Mouse (Mus musculus): ENCODE data around the gene Mamdc2.
"Not testable (repeated sequence)": the region's sequence is repeated elsewhere in the genome, so short reads cannot be mapped to it uniquely, and the experiment has no call there.

Gene Mamdc2

GRCm38 (mm10) chr19:23447988-23448497 lies at the start of gene Mamdc2:
Gene Mamdc2, minus strand, starts transcription at chr19:23448442.
- no peak for DNase-seq (ENCODE audit: extremely low spot score, low read depth, low spot score)

DNA sequence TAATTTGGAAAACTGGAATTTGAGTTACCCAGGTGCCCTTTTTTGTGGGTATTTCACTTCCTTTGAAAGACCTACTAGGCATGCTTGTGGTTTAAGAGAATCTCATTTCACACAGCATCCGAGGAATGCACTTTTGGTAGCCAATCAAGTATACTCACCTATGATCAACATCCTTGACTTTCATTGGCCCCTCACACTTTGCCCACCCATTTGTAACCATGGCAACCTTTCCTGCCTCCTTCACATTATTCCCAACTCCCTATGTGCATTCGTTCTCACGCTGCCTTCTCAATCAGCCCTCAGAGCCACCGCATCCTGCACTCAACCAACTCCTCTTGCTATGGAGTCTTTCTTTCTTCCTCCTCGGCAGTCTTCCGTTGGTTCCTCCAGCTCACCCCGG lies 49.8 kb upstream of the Mamdc2 start:
- no peak for DNase-seq (ENCODE audit: extremely low spot score, low read depth, low spot score)

- no peak for DNase-seq (ENCODE audit: extremely low spot score, low read depth, low spot score)
These were observed 49.1 kb upstream of the Mamdc2 start for GRCm38 (mm10) chr19:23497171-23497917.

- DNase-seq (ENCODE audit: extremely low spot score, low read depth, low spot score): no peak
These were observed 48.3 kb upstream of the Mamdc2 start for GRCm38 (mm10) chr19:23496536-23496935.

- no peak for DNase-seq (ENCODE audit: extremely low spot score, low read depth, low spot score)
These were observed 44.4 kb upstream of the Mamdc2 start for GRCm38 (mm10) chr19:23492663-23493062.

- not testable (repeated sequence) for DNase-seq (ENCODE audit: extremely low spot score, low read depth, low spot score)
These were observed 42.5 kb upstream of the Mamdc2 start for GRCm38 (mm10) chr19:23490703-23491102.

- no peak for DNase-seq (ENCODE audit: extremely low spot score, low read depth, low spot score)
These were observed 41.5 kb upstream of the Mamdc2 start for GRCm38 (mm10) chr19:23489780-23490179.

GRCm38 (mm10) chr19:23487421-23487820 lies 39.2 kb upstream of the Mamdc2 start:
- DNase-seq (ENCODE audit: extremely low spot score, low read depth, low spot score): no peak

GRCm38 (mm10) chr19:23486631-23487270 lies 38.5 kb upstream of the Mamdc2 start:
- DNase-seq (ENCODE audit: extremely low spot score, low read depth, low spot score): no peak

DNA sequence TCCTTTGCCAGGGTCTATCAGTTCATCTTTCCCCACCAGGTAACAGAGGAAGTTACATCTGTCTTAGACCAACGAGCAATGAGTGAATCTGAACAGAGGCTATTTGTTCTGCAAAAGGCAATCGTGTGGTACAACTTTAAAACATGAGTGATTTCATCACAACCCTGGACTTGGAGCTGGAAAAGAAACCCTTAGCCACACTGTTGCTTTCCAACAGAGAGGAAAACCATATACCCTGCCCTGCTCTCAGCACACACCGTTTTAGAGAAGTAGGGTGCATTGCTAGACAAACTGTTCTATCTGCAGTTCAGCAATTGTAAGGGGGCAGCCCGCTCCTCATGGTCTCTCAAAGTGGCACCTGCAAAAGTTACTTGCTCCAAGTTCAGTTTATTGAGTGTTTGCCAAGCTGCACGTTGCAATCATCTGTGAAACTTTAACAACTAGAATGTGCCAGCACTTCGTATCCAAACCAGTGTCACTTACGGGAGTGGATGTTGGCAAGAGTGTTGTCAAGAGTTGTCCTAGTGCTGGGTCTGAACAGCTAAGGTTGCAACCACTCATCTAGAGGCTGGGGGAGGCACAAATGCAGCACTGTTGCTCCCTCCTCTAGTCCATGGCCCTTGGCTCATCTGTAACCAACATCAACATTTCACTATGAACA lies 37.8 kb upstream of the Mamdc2 start:
- no peak for DNase-seq (ENCODE audit: extremely low spot score, low read depth, low spot score)

GRCm38 (mm10) chr19:23482571-23482970 lies 34.3 kb upstream of the Mamdc2 start:
- DNase-seq (ENCODE audit: extremely low spot score, low read depth, low spot score): not testable (repeated sequence)

GRCm38 (mm10) chr19:23479597-23479967 lies 31.3 kb upstream of the Mamdc2 start:
- DNase-seq (ENCODE audit: extremely low spot score, low read depth, low spot score): no peak

DNA sequence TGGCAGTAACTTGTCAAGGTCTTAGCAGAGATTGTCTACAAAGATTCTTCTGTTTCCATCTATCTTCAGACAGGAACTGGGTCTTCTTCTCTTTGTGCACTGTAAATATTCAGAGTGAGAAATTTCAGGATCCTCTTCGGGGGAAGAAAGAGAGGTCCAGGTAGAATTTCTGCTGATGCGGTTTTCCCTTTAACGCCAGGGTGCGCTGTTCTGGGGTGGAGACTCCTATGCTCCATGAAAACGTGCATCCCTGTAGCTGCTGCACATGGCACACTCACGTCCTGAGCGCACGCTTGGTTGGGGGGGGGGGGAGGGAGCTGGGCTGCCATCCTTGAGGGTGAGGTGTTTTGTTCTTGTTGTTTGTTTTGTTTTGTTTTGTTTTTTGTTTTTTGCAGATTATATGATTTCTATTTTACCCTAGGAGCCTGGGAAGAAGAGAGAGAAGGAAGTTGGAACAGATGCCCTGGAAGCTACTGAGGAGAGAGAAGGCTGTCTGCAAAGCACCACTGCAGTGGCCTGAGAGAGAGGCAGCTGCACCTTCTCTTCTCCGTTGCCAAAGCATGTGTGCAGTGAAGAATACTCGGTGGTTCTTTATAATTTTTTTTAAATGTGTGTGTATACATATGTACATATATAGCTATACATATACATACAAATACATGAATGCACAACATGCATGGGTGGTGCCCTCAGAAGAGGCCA lies 30.8 kb upstream of the Mamdc2 start:
- DNase-seq (ENCODE audit: extremely low spot score, low read depth, low spot score): no peak

DNA sequence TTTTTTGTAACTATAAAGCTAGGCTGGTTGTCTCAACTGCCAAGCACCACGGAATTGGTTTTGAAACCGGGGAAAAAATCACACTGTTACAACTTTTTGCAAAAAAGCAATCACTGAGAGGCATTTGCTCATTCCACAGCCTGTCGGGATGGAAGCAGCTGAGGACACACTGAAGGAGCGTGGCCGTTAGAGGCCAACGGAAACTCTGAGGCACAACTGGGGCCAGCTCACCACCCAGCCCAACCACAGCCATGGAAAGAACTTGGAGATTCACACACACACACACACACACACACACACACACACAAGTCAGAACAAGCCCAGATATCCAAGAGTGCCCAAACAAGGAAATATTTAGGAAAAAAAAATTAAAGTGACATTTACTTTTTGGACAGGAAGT lies 29.6 kb upstream of the Mamdc2 start:
- DNase-seq (ENCODE audit: extremely low spot score, low read depth, low spot score): no peak

- DNase-seq (ENCODE audit: extremely low spot score, low read depth, low spot score): no peak
These were observed 19.6 kb upstream of the Mamdc2 start for GRCm38 (mm10) chr19:23467866-23468265.

GRCm38 (mm10) chr19:23467011-23467410 lies 18.8 kb upstream of the Mamdc2 start:
- no peak for DNase-seq (ENCODE audit: extremely low spot score, low read depth, low spot score)

GRCm38 (mm10) chr19:23457492-23457891 lies 9.2 kb upstream of the Mamdc2 start:
- DNase-seq (ENCODE audit: extremely low spot score, low read depth, low spot score): no peak

GRCm38 (mm10) chr19:23451361-23451760 lies 3.1 kb upstream of the Mamdc2 start:
- no peak for DNase-seq (ENCODE audit: extremely low spot score, low read depth, low spot score)

- no peak for DNase-seq (ENCODE audit: extremely low spot score, low read depth, low spot score)
These were observed 838 bp downstream of the Mamdc2 start for GRCm38 (mm10) chr19:23447221-23447987.
